Mouse (Mus musculus) cerebellum, adult 11 months (tissue): ENCODE data around the gene Aldh3a1.

Experiments
- DNase-seq: peaks from one replicate; pipeline ENCODE4 v3.0.0; 2022

The Aldh3a1 gene

GRCm38 (mm10) chr11:61252807-61253206 is 45.5 kb downstream of the Aldh3a1 start:
- no peak for DNase-seq

GRCm38 (mm10) chr11:61259106-61259505 is 51.8 kb downstream of the Aldh3a1 start:
- DNase-seq, result no peak

DNA sequence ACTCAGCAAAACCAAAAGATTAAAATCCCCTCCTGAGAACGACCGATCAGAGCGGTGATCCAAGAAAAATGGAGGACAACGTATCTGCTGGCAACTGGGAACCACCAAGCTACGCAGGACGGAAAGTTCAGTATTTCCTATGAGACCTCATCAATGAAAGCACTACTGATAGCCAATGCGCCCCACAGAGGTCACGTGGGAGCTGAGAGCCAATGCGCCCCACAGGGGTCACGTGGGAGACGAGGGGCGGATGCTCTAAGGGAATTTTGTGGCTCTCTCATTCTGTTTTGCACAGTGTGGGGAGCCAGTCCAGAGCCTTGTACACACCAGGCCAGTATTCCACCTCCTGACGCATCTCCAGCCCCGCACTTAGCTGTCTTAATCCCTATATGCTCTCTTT is 55.2 kb downstream of the Aldh3a1 start:
- no peak for DNase-seq

- no peak for DNase-seq
Observed at GRCm38 (mm10) chr11:61263841-61264240, 56.5 kb downstream of the Aldh3a1 start.

GRCm38 (mm10) chr11:61266551-61267533 is 59.5 kb downstream of the Aldh3a1 start, which contains the start of gene Aldh3a2:
Gene Aldh3a2 (minus strand): TSS chr11:61267464.
- peak; percentile 94 for DNase-seq
